Mouse (Mus musculus) cerebellum, adult 8-10 months (tissue): ENCODE measurements at regions not wholly inside any gene's neighbourhood (a gene's known extent, or its start where the extent isn't known, plus 50 kb on each side); places are given as distances from the start of the nearest gene placed in this dataset.

Experiments
- DNase-seq: peaks from one replicate; pipeline ENCODE4 v3.0.0; 2022

GRCm38 (mm10) chr8:103374151-103374550, 588.7 kb upstream of the Cdh11 start:
- no peak for DNase-seq

DNA sequence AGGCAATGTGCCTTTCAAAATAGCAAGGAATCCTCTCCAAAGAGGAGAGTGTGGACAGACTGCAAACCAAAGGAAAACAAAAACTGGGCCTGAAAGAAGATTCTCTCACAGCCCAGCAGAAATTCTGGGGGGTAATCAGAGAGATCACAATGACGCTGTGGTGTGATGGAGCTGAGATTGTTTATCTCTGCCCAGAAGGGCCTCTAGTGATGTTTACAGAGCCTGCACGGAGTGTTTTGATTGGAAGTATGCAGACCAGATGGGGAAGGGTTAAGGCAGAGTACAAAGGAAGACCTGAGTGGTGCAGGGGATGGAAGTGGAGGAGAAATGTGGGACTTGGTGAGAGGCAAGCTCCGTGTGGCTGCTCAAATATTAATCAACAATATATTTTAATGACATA, 593.1 kb upstream of the Cdh11 start:
- DNase-seq, result no peak

DNA sequence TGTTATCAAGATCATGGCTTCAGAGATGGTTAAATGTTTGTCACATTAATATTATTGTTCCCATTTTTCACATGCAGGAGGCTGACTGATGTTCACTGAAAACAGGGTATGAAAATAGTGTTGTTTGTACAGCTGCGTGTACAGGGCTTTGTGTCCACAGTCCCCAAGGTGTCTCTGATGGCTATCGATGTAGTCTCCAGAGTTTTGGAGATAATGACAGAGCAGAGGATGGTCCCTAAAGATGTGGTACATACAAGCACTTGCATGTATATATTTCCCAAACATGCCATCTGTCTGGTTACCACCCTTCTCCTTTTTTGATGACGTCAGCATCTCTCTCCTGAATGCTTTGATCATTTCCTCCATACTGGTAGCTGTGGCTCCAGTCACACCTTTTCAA, 596.1 kb upstream of the Cdh11 start:
- no peak for DNase-seq

GRCm38 (mm10) chr8:103391359-103391758, 605.9 kb upstream of the Cdh11 start:
- no peak for DNase-seq

- DNase-seq, result no peak
Observed at GRCm38 (mm10) chr8:103395316-103395715, 609.9 kb upstream of the Cdh11 start.

GRCm38 (mm10) chr8:103398179-103398578, 612.7 kb upstream of the Cdh11 start:
- no peak for DNase-seq

DNA sequence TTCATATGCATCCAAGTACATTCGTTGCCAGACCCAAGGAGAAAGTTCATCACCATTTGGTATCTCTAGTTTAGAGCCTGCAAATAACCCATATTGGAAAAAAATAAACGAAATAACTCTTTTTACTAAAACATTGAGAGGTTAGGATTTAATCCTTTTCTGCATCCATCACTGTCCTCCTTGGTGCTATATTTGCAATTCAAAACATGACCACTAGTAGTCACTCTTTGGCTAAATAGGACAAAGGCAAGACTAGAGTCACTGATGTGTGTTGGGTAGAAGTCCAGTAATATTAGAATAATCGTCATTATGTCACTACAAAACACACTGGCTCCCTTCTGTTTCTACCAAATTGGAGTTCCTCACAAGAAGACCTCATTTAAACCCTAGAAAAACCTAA, 614.0 kb upstream of the Cdh11 start:
- DNase-seq, result no peak

- DNase-seq, result no peak
Observed at GRCm38 (mm10) chr8:103400143-103400542, 614.7 kb upstream of the Cdh11 start.

GRCm38 (mm10) chr8:103402731-103403130, 617.3 kb upstream of the Cdh11 start:
- no peak for DNase-seq

- DNase-seq, result no peak
Observed at GRCm38 (mm10) chr8:103403826-103404225, 618.4 kb upstream of the Cdh11 start.

- DNase-seq, result no peak
Observed at GRCm38 (mm10) chr8:103405787-103406186, 620.3 kb upstream of the Cdh11 start.

GRCm38 (mm10) chr8:103406921-103407320, 621.5 kb upstream of the Cdh11 start:
- DNase-seq, result no peak

- no peak for DNase-seq
Observed at GRCm38 (mm10) chr8:103407631-103408030, 622.2 kb upstream of the Cdh11 start.

- no peak for DNase-seq
Observed at GRCm38 (mm10) chr8:103408411-103408810, 623.0 kb upstream of the Cdh11 start.

DNA sequence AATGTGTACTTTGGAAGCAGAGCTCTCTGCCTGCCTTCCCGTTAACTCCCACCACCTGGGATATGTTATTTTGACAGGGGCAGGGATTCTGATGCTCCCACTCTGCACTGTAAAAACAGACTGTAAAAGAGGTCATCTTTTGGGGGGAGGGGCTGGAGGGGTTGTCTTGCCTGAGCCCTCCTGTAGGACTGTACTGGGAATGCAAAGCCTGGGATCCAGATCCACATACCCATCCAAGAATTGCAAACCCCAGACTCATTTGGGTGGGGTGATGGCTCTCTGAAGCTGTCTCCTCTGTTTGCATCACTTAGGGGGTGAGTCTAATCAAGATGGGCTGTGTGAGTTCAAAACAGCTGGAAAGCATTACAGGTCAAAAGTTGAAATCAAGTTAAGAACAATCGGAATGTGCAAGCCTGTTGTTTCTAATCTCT, 623.7 kb upstream of the Cdh11 start:
- no peak for DNase-seq

DNA sequence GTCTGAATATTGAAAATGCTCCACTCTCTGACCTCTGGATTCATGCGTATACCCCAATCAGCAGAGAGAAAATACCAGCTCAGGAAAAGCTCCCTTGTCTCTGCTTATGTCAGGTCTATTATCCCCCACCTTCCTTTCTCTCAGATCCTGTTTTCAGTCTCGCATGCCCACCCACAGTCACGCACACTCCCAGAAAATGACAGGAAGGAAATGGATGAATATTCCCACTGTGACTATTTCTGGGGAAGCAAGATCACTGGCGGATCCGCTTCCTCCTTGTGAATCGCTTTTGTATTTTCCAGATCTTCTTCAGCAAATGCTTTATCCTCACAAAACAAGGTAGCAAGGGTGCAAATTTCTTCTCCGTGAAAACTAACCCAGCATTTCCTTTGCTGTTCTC, 627.3 kb upstream of the Cdh11 start:
- DNase-seq, result no peak

DNA sequence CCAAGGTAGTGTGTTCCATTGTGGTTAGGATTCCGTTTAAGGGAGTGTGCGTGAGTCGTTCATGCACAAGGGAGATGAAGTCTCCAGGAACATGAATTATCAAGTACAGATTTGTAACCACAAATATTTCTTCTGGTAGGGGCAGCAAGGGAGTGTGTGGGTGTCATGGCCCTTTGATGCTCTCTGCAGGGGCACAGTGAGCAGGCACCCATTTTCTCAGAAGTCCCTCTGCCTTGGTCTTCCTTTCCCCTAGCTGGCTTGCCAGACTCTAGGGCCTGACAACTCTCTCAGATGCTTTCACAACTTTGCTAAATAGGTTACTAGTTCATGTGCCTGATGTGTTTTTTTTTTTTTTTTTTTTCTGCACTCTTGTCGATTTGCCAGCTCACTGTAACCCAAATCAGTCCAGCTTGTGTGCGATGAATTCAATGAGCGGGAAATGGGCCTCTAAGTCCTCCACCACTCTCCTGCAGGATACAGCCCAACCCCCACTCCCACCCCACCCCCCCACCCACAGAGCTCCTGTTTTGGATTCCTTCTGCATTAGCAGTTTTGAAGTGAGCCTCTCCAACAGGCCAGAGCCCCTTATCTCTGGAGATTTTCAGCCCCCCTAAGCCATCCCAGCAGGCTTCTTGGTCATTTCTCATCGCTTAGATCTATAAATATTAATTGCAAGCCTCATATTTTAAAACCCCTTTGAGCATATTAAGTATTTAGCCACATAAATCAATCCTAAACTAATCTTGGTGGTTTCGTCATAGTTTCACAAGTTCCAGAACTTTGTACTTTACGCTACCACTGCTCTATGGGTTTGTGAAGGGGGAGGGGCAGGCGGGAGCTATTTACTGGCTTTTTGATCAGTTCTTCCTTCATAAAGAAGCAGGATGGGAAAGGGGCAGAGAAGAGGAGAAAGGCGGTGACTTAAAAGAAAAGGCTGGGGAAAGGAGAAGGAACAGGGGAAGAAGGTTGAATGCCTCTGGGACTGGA, 628.4 kb upstream of the Cdh11 start:
- DNase-seq, result no peak

DNA sequence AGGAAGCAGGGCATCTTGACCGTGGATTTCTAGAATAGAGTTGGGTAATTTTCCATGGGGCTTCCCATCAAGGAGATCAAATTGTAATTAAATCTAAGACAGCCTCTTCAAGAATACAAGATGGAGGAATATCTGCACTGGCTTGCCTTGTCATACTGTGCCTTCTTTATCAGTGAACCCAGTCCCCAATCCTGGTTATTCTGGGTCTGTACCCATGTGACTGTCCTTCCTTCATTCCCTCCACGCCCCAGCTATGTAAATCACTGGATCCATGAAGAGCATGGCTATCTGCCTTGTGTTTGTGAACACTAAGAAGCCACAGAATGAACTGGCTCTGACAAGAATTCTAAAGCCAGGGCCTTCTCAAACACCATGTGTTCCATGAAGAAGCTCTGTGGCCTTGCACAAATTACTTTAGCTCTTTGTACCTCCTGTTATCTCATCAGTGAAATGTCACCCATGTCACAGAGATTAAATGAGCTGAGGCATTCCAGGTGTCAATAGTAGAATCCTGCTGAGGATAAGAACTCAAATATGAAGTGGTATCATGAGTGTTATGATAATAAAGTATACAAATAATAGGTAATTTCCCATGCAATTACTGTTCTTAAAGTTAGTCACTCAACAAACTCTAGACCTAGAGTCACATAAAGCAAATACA, 637.0 kb upstream of the Cdh11 start:
- no peak for DNase-seq

- DNase-seq, result no peak
Observed at GRCm38 (mm10) chr8:103425967-103426366, 640.5 kb upstream of the Cdh11 start.

DNA sequence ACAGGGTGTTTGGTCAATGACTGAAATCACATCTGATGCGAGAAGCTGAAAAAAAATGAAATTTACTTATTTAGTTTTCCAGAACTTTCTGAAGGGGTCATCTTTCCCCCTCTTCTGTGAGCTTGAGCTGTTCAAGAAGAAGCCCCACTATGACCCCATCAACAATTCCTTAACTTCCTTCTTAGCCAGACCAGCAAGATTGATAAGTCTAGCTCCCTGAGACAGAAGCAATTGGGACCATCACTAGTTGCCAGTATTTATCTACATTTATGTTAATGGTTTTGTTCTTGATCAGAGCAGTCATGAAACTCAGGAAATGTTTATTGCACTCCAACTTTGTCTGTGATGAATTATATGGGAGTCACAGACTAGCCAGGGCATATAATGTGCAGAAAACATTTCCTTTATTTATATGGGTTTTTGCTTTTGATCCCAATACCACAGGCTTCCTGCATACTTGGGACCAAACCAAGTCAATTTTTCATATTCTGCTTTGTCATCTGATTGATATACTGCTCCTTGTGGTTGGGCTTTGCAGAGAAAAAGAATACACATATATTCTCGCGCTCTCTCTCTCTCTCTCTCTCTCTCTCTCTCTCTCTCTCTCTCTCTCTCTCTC, 645.5 kb upstream of the Cdh11 start:
- DNase-seq, result no peak

- no peak for DNase-seq
Observed at GRCm38 (mm10) chr8:103433532-103434105, 648.2 kb upstream of the Cdh11 start.

GRCm38 (mm10) chr8:103438995-103439717, 653.7 kb upstream of the Cdh11 start:
- no peak for DNase-seq

DNA sequence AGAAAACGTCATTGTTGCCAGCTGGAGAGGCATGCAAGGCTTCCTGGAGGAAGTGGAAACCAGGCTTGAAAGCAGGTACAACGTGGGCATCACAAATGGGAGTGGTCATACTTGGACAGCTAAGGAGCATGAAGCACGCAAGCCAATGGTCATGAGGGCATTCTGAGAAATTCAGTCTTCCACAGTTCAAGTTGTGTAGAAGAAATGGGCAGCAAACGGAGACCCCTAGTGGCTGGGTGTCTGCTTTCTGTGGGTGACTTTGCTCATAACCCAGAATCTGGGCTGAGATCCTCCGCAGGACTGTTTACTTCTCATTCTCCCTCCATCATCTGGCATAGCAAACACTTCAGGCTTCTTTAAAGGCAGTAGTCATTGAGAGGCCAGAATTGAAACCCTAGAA, 655.7 kb upstream of the Cdh11 start:
- no peak for DNase-seq
